Mouse (Mus musculus) megakaryocyte, embryonic 14.5 days (primary cell): Measurements from ENCODE around the gene Stpg4. TPM values are rescaled to one million over a fixed set of nuclear protein-coding genes. Genes with fewer than 3 reads are reported as not detected.

ENCODE experiments used
- H3K27me3 ChIP-seq: replicated peaks from 2 replicates; pipeline ENCODE3; 2012; ENCODE audit warnings: inconsistent platforms
- H3K36me3 ChIP-seq: replicated peaks from 2 replicates; pipeline ENCODE3; 2012; ENCODE audit warnings: low read length, inconsistent platforms, mixed read lengths
- H3K4me1 ChIP-seq: 2 replicates; pipeline ENCODE4 v1.6.1; 2012; ENCODE audit warnings: inconsistent platforms
- H3K4me3 ChIP-seq: replicated peaks from 2 replicates; pipeline ENCODE3; 2012; ENCODE audit warnings: moderate library complexity, mild to moderate bottlenecking, inconsistent platforms
- H3K9me3 ChIP-seq: 2 replicates; pipeline ENCODE4 v1.6.1; 2012; ENCODE audit warnings: inconsistent platforms
- FLI1 ChIP-seq: IDR thresholded peaks from 2 replicates; pipeline ENCODE4 v1.6.1; 2012; ENCODE audit warnings: low read length, inconsistent platforms, mixed read lengths
- GATA1 ChIP-seq: IDR thresholded peaks from 3 replicates; pipeline ENCODE4 v1.6.1; 2012; ENCODE audit warnings: mixed read lengths, low read length, inconsistent platforms, borderline replicate concordance
- polyA plus RNA-seq: library from polyadenylated mRNA; stranded (reverse); fragments of >175 nt; gene quantifications from 2 replicates; pipeline ENCODE4 v1.2.3, GENCODE M21; 2012; ENCODE audit warnings: low replicate concordance; ENCODE audit not compliant: insufficient read depth

Gene Stpg4
- polyA plus RNA-seq, 1 experiment, result not detected

- no peak for TF ChIP-seq FLI1
- TF ChIP-seq GATA1, result no peak
- Histone ChIP-seq H3K27me3 (no peaks in the 10 kb centered on the region), H3K4me1 (peaks cover 76% of the 10 kb centered on the region), H3K9me3 (no peaks in the 10 kb centered on the region), H3K4me3 (no peak overlapping the region), H3K36me3 (peaks cover 96% of the 10 kb centered on the region)
These were observed 74.7 kb downstream of the Stpg4 start for GRCm38 (mm10) chr17:87352898-87353225.

- TF ChIP-seq GATA1 (no peak), FLI1 (no peak)
- peaks cover 95% of the 10 kb centered on the region for H3K36me3 ChIP-seq
- no peaks in the 10 kb centered on the region for H3K9me3 ChIP-seq
- H3K4me1 ChIP-seq, result peaks cover 76% of the 10 kb centered on the region
- no peaks in the 10 kb centered on the region for H3K27me3 ChIP-seq
- no peak overlapping the region for H3K4me3 ChIP-seq
These were observed 75.2 kb downstream of the Stpg4 start for GRCm38 (mm10) chr17:87352106-87352897.

GRCm38 (mm10) chr17:87351241-87352105 is 76.1 kb downstream of the Stpg4 start:
- Histone ChIP-seq H3K4me3 (no peak overlapping the region), H3K36me3 (peaks cover 95% of the 10 kb centered on the region), H3K4me1 (peaks cover 79% of the 10 kb centered on the region), H3K9me3 (no peaks in the 10 kb centered on the region), H3K27me3 (no peaks in the 10 kb centered on the region)
- TF ChIP-seq GATA1, result no peak

GRCm38 (mm10) chr17:87350471-87351240 is 76.9 kb downstream of the Stpg4 start:
- Histone ChIP-seq H3K4me3 (no peak overlapping the region), H3K36me3 (peaks cover 95% of the 10 kb centered on the region), H3K4me1 (peaks cover 84% of the 10 kb centered on the region), H3K27me3 (no peaks in the 10 kb centered on the region), H3K9me3 (no peaks in the 10 kb centered on the region)
- TF ChIP-seq GATA1 (no peak), FLI1 (no peak)

- H3K4me1 ChIP-seq, result peaks cover 84% of the 10 kb centered on the region
- TF ChIP-seq GATA1 (no peak), FLI1 (no peak)
- H3K4me3 ChIP-seq, result no peak overlapping the region
- no peaks in the 10 kb centered on the region for H3K27me3 ChIP-seq
- H3K36me3 ChIP-seq, result peaks cover 89% of the 10 kb centered on the region
- no peaks in the 10 kb centered on the region for H3K9me3 ChIP-seq
These were observed 78.0 kb downstream of the Stpg4 start for GRCm38 (mm10) chr17:87349575-87349974.

- Histone ChIP-seq H3K4me1 (peaks cover 84% of the 10 kb centered on the region), H3K27me3 (no peaks in the 10 kb centered on the region), H3K9me3 (no peaks in the 10 kb centered on the region), H3K4me3 (no peak overlapping the region), H3K36me3 (peaks cover 86% of the 10 kb centered on the region)
- TF ChIP-seq GATA1 (no peak), FLI1 (no peak)
These were observed 78.5 kb downstream of the Stpg4 start for GRCm38 (mm10) chr17:87349069-87349468.

GRCm38 (mm10) chr17:87348353-87348752 is 79.2 kb downstream of the Stpg4 start:
- H3K4me3 ChIP-seq, result no peak overlapping the region
- TF ChIP-seq GATA1 (no peak), FLI1 (no peak)
- H3K27me3 ChIP-seq, result no peaks in the 10 kb centered on the region
- H3K36me3 ChIP-seq, result peaks cover 86% of the 10 kb centered on the region
- H3K9me3 ChIP-seq, result no peaks in the 10 kb centered on the region
- peaks cover 84% of the 10 kb centered on the region for H3K4me1 ChIP-seq

GRCm38 (mm10) chr17:87345252-87345593 is 82.3 kb downstream of the Stpg4 start:
- Histone ChIP-seq H3K4me3 (no peak overlapping the region), H3K4me1 (peaks cover 71% of the 10 kb centered on the region), H3K9me3 (no peaks in the 10 kb centered on the region), H3K27me3 (no peaks in the 10 kb centered on the region), H3K36me3 (peaks cover 87% of the 10 kb centered on the region)
- TF ChIP-seq FLI1 (no peak), GATA1 (no peak)

GRCm38 (mm10) chr17:87344441-87345251 is 82.9 kb downstream of the Stpg4 start:
- Histone ChIP-seq H3K36me3 (peaks cover 87% of the 10 kb centered on the region), H3K27me3 (no peaks in the 10 kb centered on the region), H3K4me3 (peak overlapping the region; percentile 81), H3K9me3 (no peaks in the 10 kb centered on the region), H3K4me1 (peaks cover 71% of the 10 kb centered on the region)
- no peak for TF ChIP-seq GATA1
- TF ChIP-seq FLI1, result no peak
